Mouse (Mus musculus) limb, embryonic 13.5 days (tissue): Measurements from ENCODE around the gene Tsen2. TPM values are rescaled to one million over a fixed set of nuclear protein-coding genes. Genes with fewer than 3 reads are reported as not detected.
A peak's percentile ranks its signal among the peaks of the same experiment; 100 is the strongest.

Experiments used
- ATAC-seq: fragments of 200-750 bp; cut with Nextera tagmentation; 2 replicates; pipeline ENCODE4 v1.8.0; 2017; ENCODE audit warnings: low read depth, moderate number of reproducible peaks, moderate TSS enrichment; ENCODE audit not compliant: low FRiP score
- H3K27ac ChIP-seq: fragments of 300-500 bp; sonication (generic); 2 replicates; pipeline ENCODE4 v1.5.1; 2015; ENCODE audit warnings: inconsistent platforms, mild to moderate bottlenecking, moderate library complexity
- H3K27me3 ChIP-seq: fragments of 300-500 bp; sonication (generic); 2 replicates; pipeline ENCODE4 v1.6.1; 2015; ENCODE audit warnings: mild to moderate bottlenecking, inconsistent platforms
- H3K36me3 ChIP-seq: fragments of 300-500 bp; sonication (generic); 2 replicates; pipeline ENCODE4 v1.6.1; 2015; ENCODE audit warnings: inconsistent platforms, mild to moderate bottlenecking, moderate library complexity
- H3K4me1 ChIP-seq: fragments of 300-500 bp; sonication (generic); 2 replicates; pipeline ENCODE4 v1.6.1; 2015; ENCODE audit warnings: inconsistent platforms
- H3K4me2 ChIP-seq: fragments of 300-500 bp; sonication (generic); replicated peaks from 2 replicates; pipeline ENCODE4 v1.6.1; 2015; ENCODE audit warnings: inconsistent platforms, mild to moderate bottlenecking, moderate library complexity
- H3K4me3 ChIP-seq: fragments of 300-500 bp; sonication (generic); 2 replicates; pipeline ENCODE4 v1.5.1; 2015; ENCODE audit warnings: moderate library complexity, mild to moderate bottlenecking, inconsistent platforms
- H3K9ac ChIP-seq: fragments of 300-500 bp; sonication (generic); 2 replicates; pipeline ENCODE4 v1.6.1; 2015; ENCODE audit warnings: mild to moderate bottlenecking, inconsistent platforms
- H3K9me3 ChIP-seq: fragments of 300-500 bp; sonication (generic); 2 replicates; pipeline ENCODE4 v1.6.1; 2016; ENCODE audit warnings: inconsistent platforms
- WGBS: fragments of 180-500 bp; shearing (Covaris S2); methylation state at CpG from one replicate; pipeline ENCODE4 v1.1.7; 2015; 5-methylcytosine and 5-hydroxymethylcytosine counted together
- polyA plus RNA-seq: library from polyadenylated mRNA; unstranded; fragments of >200 nt; fragmentation: Nextera tagmentation; extraction: Ambion mirVana; gene quantifications from 2 replicates; pipeline ENCODE4 v1.2.1, GENCODE M21; 2015

Gene Tsen2
- polyA plus RNA-seq, 1 experiment from 2014 or later: 31.0 TPM

DNA sequence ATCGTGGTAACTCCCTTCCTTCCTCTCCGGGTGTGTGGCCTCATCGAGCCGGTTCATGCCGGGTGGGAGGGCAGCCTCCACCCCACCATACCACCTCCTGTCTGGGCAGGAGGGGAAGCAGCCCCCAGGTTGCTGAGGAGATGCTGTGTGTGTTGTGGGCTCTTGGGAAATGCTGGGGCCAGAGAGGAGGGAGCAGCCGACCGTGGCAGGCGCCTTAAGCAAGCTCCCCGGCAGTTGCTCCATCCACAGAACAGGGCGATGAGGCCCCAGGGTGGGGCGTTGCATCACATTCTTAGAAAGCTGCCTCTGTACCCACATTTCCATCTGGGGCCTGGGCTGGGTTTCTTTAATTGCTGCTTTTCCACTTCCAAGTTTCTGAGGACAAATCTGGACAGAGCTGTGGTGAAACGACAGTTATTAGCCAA is 25.2 kb upstream of the Tsen2 start:
- ATAC-seq: no peak
- no peaks in the 10 kb centered on the region for H3K9me3 ChIP-seq
- H3K9ac ChIP-seq: no peak overlapping the region
- H3K36me3 ChIP-seq: no peaks in the 10 kb centered on the region
- H3K4me1 ChIP-seq: 0 out of 2 replicates have a peak, but pooled peaks cover 16% of the 10 kb centered on the region
- no peaks in the 10 kb centered on the region for H3K27me3 ChIP-seq
- H3K4me3 ChIP-seq: no peak overlapping the region
- no peak overlapping the region for H3K4me2 ChIP-seq
- WGBS: 63% methylated on average over 12 of the region's 12 CpGs
- H3K27ac ChIP-seq: no peak overlapping the region

DNA sequence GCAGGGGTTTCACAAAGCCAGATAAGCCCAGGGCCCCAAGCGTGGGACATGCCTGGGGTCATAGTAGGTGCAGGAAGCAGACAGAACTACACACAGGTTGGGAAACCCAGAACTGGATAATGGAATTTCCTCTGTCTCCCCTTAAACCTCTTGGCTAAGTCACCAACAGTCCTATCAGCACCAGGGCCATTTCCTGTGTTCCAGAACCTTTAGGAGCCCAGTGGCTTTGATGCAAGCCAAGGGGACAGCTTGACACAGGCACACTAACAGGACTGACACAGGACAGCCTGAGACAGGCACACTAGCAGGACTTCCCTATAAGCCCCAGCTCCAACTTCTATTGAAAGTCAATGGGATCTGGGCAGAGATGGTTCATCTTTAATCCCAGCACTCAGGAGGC is 22.5 kb upstream of the Tsen2 start:
- Histone ChIP-seq H3K36me3 (no peaks in the 10 kb centered on the region), H3K4me2 (no peak overlapping the region), H3K27ac (no peak overlapping the region), H3K4me3 (no peak overlapping the region), H3K9me3 (no peaks in the 10 kb centered on the region), H3K4me1 (0 out of 2 replicates have a peak, but pooled peaks cover 18% of the 10 kb centered on the region), H3K9ac (no peak overlapping the region), H3K27me3 (no peaks in the 10 kb centered on the region)
- ATAC-seq: no peak
- WGBS: 67% methylated on average over 1 of the region's 1 CpGs

DNA sequence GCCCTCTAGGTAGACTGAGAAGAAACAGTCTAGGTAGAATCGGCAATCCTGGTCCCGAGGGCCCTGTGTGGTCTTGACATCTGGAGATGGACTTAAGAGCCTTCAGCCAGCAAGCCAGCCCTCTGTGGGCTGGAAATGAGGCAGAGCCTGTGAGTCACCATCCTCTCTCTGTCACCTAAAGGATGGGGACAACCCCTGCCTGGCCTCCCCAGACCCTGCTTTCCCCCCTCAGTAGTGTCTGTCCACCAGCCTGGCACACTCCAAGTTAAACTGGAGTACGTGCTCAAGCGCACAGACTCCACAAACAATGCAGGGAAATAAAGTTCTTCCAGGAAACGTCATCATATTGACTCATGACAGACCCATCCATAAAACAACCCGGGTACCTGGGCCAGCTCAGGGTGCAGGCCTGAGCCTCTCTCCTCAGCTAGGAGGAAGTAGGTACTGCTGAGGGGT is 21.7 kb upstream of the Tsen2 start:
- ATAC-seq: no peak
- H3K27ac ChIP-seq: no peak overlapping the region; the same call in 1 of the 2 replicates
- WGBS: 73% methylated on average over 6 of the region's 6 CpGs
- H3K9ac ChIP-seq: no peak overlapping the region
- 0 out of 2 replicates have a peak, but pooled peaks cover 18% of the 10 kb centered on the region for H3K4me1 ChIP-seq
- H3K9me3 ChIP-seq: no peaks in the 10 kb centered on the region
- H3K27me3 ChIP-seq: no peaks in the 10 kb centered on the region
- no peaks in the 10 kb centered on the region for H3K36me3 ChIP-seq
- no peak overlapping the region for H3K4me3 ChIP-seq
- H3K4me2 ChIP-seq: no peak overlapping the region

DNA sequence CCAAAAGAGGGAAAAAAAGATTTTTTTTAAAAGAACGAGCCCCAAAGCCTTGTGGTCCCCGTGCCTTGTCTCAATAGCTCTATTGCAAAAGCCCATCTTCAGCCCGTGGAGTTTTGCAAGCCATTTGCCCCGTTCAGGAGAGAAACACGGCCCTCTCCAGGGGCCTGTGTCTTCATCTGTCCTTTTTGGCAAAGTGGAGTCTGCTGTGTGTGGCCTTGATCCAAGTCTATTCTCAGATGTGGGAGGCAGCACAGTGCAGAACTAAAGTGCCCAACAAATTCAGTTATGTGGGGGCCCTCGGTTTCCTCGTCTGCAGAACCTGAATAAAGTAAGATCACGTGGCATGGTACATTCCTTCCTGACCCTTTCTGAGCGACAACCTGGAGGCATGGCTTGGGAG is 21.3 kb upstream of the Tsen2 start:
- no peak overlapping the region for H3K4me2 ChIP-seq
- H3K4me1 ChIP-seq: 0 out of 2 replicates have a peak, but pooled peaks cover 18% of the 10 kb centered on the region
- ATAC-seq: no peak
- 69% methylated on average over 9 of the region's 9 CpGs for WGBS
- H3K27ac ChIP-seq: no peak overlapping the region; the same call in 1 of the 2 replicates
- no peaks in the 10 kb centered on the region for H3K36me3 ChIP-seq
- no peak overlapping the region for H3K4me3 ChIP-seq
- no peaks in the 10 kb centered on the region for H3K9me3 ChIP-seq
- H3K9ac ChIP-seq: no peak overlapping the region
- no peaks in the 10 kb centered on the region for H3K27me3 ChIP-seq

DNA sequence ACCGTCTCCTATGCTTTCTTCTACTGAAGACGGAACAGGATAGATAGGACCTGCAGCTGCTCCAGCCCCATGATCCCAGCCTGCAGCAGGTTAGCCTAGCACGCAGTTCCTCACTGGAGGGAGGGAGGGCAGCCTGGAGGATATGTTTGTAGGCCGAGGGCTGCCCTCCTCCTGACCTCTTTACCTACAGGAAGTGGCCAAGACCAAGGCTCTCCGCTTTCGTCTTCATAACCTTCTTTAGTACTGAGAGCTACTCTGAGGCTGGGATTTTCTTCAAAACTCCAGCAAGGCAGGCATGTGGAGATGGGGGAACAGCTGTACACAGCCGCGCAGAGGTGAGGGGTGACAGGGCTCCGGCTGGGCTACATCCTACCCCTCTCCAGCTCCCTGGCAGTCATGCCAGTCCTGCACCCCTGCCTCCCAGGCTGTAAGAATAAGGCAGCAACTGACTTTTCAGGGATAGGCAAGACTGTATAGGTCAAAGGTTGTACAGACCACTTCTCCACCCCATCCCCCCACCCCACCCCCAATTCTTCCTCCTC is 19.9 kb upstream of the Tsen2 start:
- Histone ChIP-seq H3K4me3 (no peak overlapping the region), H3K36me3 (no peaks in the 10 kb centered on the region), H3K27ac (no peak overlapping the region), H3K9ac (no peak overlapping the region), H3K27me3 (no peaks in the 10 kb centered on the region), H3K4me1 (0 out of 2 replicates have a peak, but pooled peaks cover 13% of the 10 kb centered on the region), H3K9me3 (no peaks in the 10 kb centered on the region), H3K4me2 (no peak overlapping the region)
- ATAC-seq: no peak
- 74% methylated on average over 9 of the region's 9 CpGs for WGBS

DNA sequence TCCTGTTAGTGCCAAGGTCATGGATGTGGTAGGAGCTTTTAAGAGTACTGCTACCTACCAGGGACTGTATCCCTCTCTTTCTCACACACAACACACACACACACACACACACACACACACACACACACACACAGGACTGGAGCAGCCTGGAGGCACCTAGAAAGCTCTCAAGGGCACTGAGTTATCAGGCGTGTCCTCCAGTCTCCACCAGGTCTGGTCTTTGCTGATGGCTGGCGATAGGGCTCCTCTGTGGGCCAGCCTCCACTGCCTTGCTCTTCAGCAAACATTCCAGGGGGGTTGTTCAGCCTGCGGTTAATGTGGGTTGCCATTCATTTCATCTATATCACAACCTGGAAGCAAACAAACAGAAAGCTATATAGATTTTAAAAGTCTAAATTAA is 17.0 kb upstream of the Tsen2 start:
- no peak overlapping the region for H3K27ac ChIP-seq
- H3K36me3 ChIP-seq: no peaks in the 10 kb centered on the region
- H3K9ac ChIP-seq: no peak overlapping the region
- ATAC-seq: no peak
- 84% methylated on average over 3 of the region's 3 CpGs for WGBS
- no peaks in the 10 kb centered on the region for H3K9me3 ChIP-seq
- H3K4me2 ChIP-seq: no peak overlapping the region
- H3K4me3 ChIP-seq: no peak overlapping the region
- no peaks in the 10 kb centered on the region for H3K27me3 ChIP-seq
- H3K4me1 ChIP-seq: 0 out of 2 replicates have a peak, but pooled peaks cover 11% of the 10 kb centered on the region

DNA sequence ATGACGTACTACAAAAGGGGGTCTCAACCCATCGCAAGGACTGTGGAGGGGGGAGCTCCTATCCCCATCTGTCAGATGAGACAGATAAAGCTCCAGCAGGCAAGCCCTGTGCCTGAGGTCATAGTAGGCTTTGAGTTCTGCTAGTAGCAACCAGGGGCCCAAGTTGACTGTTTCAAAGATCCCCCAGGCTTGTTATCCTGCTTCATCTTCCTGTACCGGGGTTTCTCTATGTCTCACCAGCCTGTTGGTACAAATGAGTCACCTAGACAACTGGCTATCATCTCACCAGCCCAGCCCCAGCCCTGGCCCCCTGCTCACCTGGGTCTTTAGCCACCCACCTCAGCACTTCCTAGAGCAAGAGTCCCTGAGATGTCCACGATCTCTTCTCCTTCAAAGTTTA is 16.1 kb upstream of the Tsen2 start:
- Histone ChIP-seq H3K4me1 (0 out of 2 replicates have a peak, but pooled peaks cover 3% of the 10 kb centered on the region), H3K36me3 (no peaks in the 10 kb centered on the region), H3K4me3 (no peak overlapping the region), H3K27me3 (no peaks in the 10 kb centered on the region), H3K9ac (no peak overlapping the region), H3K9me3 (no peaks in the 10 kb centered on the region), H3K27ac (no peak overlapping the region), H3K4me2 (no peak overlapping the region)
- 91% methylated on average over 4 of the region's 4 CpGs for WGBS
- no peak for ATAC-seq

DNA sequence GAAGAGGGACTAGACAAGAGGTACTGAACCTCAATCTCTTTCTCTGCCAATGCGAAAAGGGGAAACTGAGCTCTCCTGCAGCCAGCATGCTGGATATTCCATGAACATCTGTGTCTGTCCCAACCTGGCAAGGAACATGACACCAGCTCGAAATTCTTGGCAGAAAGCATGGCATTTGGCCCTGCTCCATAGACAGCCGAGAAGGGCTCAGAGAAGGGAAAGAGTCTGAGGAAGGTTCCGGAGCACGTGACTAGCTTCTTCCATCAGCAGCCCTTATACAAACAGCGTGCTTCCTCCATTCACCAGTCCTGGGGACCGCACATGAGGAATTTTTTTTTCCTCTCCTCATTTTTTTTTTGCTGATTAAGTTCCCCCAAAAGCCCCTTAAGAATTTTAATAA is 9.8 kb upstream of the Tsen2 start:
- Histone ChIP-seq H3K36me3 (no peaks in the 10 kb centered on the region), H3K9me3 (no peaks in the 10 kb centered on the region), H3K4me2 (no peak overlapping the region), H3K27ac (no peak overlapping the region), H3K4me3 (no peak overlapping the region), H3K27me3 (no peaks in the 10 kb centered on the region), H3K4me1 (0 out of 2 replicates have a peak, but pooled peaks cover 3% of the 10 kb centered on the region), H3K9ac (no peak overlapping the region)
- WGBS: 73% methylated on average over 7 of the region's 7 CpGs
- no peak for ATAC-seq

DNA sequence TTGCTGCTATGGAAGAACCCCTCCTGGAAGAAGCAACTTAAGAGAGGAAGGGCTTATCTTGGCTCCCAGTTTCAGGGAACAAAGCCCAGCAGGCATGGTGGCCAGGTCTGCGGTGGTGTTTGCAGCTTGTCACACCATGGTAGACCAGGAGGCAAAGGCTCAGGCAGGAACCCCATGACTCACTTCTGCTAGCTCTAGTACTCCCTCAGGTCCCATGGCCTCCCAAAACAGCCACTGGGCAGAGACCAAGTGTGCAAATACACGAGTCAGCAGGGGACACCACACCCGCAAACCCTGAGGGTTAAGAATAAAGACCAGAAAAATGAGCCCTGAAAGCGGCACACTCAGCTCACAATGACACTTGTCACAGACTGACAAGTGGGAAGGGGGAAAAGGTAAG is 8.3 kb upstream of the Tsen2 start:
- H3K9ac ChIP-seq: no peak overlapping the region
- H3K27ac ChIP-seq: no peak overlapping the region
- WGBS: 72% methylated on average over 4 of the region's 4 CpGs
- H3K4me1 ChIP-seq: 0 out of 2 replicates have a peak, but pooled peaks cover 3% of the 10 kb centered on the region
- no peaks in the 10 kb centered on the region for H3K27me3 ChIP-seq
- H3K9me3 ChIP-seq: no peaks in the 10 kb centered on the region
- no peaks in the 10 kb centered on the region for H3K36me3 ChIP-seq
- ATAC-seq: no peak
- no peak overlapping the region for H3K4me2 ChIP-seq
- no peak overlapping the region for H3K4me3 ChIP-seq

DNA sequence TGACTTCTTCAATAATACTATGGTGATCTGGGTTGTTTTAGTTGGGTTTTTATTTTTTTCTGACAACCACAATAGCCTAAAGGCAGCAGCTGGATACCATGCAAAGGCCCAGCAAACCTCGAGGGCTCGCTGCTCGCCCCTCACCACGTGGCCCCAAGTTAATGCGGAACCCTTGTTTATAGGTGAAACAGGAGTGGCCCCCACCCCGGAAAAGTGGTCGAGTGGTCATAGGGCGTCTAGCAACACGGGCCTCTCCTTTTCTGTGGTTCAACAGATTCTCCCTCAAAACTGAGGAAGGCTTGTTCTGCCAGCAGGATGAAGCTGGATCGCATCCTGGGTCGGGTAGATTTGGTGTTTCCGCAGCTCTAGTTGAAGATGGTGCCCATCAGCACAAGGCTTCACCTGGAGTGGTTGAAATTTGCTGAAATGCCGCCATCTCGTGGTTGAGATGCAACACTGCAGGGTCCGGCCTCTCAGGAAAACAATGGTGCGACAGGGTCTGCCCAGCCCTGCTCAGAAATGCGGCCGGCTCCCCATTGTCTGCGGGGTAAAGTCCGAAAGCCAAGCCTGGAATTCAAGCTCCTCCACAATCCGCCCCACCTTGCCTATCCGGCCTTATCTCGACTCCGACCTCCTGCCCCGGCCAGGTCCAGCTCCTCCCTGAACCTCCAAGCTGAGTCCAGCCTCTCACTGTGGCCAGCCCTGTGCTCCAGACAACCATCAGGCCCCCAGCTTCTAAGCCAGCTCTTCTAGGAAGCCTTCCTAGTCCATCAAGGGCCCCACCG is 5.6 kb upstream of the Tsen2 start:
- Histone ChIP-seq H3K27me3 (no peaks in the 10 kb centered on the region), H3K36me3 (no peaks in the 10 kb centered on the region), H3K27ac (no peak overlapping the region), H3K4me2 (peak overlapping the region; percentile 65), H3K9me3 (no peaks in the 10 kb centered on the region), H3K9ac (peak overlapping the region; percentile 63), H3K4me3 (peak overlapping the region; percentile 38), H3K4me1 (peaks cover 7% of the 10 kb centered on the region)
- peak; percentile 79 for ATAC-seq
- 20% methylated on average over 26 of the region's 26 CpGs for WGBS

DNA sequence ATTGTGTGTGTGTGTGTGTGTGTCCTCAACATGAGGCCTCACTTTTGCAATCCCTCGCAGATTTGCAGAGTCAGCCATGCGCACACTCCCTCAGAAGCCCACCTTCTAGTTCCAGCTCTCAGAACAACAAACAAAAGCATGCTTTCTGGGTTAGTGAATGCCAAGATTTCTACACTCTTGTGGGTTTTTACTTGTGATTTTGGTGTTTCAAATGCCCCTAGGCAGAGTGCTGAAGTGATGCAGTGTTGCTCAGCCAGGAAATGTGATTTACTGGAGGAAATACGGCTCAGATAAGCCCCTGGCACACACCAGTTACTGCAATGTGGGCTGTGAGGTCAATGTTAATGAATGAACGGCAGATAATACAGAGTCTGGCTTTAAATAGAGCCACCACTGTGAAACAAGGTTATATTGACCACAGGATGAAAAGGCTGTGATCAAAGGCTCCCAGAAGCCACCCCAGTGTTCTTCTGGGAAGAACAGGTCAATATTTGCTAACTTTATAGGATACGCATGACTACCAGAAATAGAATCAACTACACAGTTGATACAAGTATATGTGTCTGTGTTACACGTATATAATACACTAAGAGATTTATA is 2.7 kb upstream of the Tsen2 start:
- Histone ChIP-seq H3K36me3 (no peaks in the 10 kb centered on the region), H3K27me3 (no peaks in the 10 kb centered on the region), H3K27ac (no peak overlapping the region), H3K4me2 (no peak overlapping the region), H3K9me3 (no peaks in the 10 kb centered on the region), H3K9ac (no peak overlapping the region), H3K4me3 (no peak overlapping the region), H3K4me1 (peaks cover 7% of the 10 kb centered on the region)
- no peak for ATAC-seq
- WGBS: 58% methylated on average over 6 of the region's 6 CpGs

DNA sequence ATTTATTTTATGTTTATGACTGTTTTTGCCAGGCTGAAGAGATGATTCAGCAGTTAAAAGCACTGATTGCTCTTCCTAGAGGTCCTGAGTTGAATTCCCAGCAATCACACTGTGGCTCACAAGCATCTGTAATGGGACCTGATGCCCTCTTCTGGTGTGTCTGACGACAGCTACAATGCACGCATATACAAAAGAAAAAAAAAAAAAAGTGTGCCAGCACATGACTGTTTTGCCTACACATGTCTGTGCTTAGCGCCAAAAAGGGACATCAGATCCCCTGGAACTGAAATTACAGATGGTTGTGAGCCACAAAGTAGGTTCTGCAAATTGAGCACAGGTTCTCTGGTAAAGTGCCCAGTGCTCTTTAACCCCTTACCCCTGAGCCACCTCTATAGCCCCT is 2.1 kb upstream of the Tsen2 start:
- ATAC-seq: no peak
- H3K4me1 ChIP-seq: peaks cover 7% of the 10 kb centered on the region
- no peak overlapping the region for H3K4me2 ChIP-seq
- H3K27ac ChIP-seq: no peak overlapping the region
- H3K27me3 ChIP-seq: no peaks in the 10 kb centered on the region
- no peaks in the 10 kb centered on the region for H3K9me3 ChIP-seq
- H3K9ac ChIP-seq: no peak overlapping the region
- H3K36me3 ChIP-seq: no peaks in the 10 kb centered on the region
- WGBS: 54% methylated on average over 3 of the region's 3 CpGs
- no peak overlapping the region for H3K4me3 ChIP-seq
